Mouse (Mus musculus) testis, adult 10 weeks (tissue): ENCODE results near the gene Nap1l3. TPM values are rescaled to one million over a fixed set of nuclear protein-coding genes. Genes with fewer than 3 reads are reported as not detected.

Experiments used
- polyA plus RNA-seq: library from polyadenylated mRNA; stranded (reverse); fragments of 350-450 nt; fragmentation: Illumina TruSeq; extraction: RNeasy Lipid Tissue Mini Kit (QIAGEN cat#74804); gene quantifications from one replicate; pipeline ENCODE4 v1.2.3, GENCODE M21; 2014; ENCODE audit warnings: low read depth, low replicate concordance

The Nap1l3 gene
- 0.74 TPM for polyA plus RNA-seq

GRCm38 (mm10) chrX:122396781-122397581 is at the start of gene Nap1l3:
TSS of gene Nap1l3 (minus strand) at chrX:122397401.

